Mouse (Mus musculus) kidney, adult 2 months (tissue): Measurements from ENCODE around the gene Bcl9l.

Experiments
- CTCF ChIP-seq: fragments of 200-500 bp; conservative IDR thresholded peaks from 2 replicates; pipeline ENCODE4 v1.5.1; 2011; ENCODE audit warnings: low read depth, mild to moderate bottlenecking, control low read depth, low read length, moderate library complexity, mixed read lengths; ENCODE audit not compliant: insufficient read depth, insufficient read length
- POLR2A ChIP-seq: fragments of 200-500 bp; IDR thresholded peaks from one replicate; pipeline ENCODE4 v1.6.1; 2011; ENCODE audit warnings: low read depth, low read length, control low read depth

- TF ChIP-seq POLR2A (no peak), CTCF (no peak)
Observed at GRCm38 (mm10) chr9:44515891-44516290, 33.3 kb downstream of the Bcl9l start.
